Mouse (Mus musculus) testis, postnatal 10 days (tissue): ENCODE measurements at regions not wholly inside any gene's neighbourhood (a gene's known extent, or its start where the extent isn't known, plus 50 kb on each side); places are given as distances from the start of the nearest gene placed in this dataset.
A peak's percentile ranks its signal among the peaks of the same experiment; 100 is the strongest.

Experiments used
- DNase-seq: peaks from one replicate; pipeline ENCODE4 v3.0.0; 2021; ENCODE audit warnings: low spot score

DNA sequence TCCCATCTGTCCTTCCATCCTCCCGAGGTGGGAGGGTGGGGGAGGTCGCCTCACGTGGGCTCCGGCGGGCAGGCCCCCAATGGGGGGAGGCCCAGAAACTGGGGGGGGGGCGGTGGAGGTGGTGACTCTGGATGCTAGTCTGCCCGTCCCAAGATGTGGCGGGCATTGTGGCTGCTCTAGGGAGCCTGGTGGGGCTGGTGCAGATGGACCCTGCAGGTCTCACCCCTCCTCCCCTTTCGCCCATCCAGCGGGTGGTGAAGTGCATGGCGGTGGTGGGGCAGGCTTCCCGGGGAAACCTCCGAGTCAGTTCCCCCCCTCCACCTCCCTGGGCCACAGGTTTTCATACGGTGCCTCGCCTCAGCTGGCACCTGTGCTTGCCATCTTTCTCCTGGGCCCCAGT is 88.6 kb downstream of the Inhba start:
- DNase-seq: no peak

DNA sequence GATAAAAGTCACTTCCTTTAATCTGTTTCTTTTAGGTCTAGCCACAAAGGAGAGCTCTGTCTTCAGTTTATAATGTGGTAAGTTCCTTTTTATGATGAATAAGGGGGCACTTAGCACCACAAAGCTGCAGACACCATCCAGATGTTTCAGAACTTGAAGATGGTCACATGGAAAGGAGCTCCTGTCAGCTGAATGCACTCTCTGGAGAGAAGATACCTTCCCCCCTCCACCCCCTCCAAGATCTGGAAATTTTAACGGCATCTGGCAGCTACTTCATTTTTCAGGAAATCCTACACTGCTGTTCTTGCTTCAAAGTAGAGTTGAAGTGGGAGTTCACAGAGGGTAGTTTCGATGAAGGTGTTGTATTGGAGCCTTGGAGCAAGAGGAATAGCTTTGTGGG is 103.2 kb downstream of the Inhba start:
- DNase-seq: no peak

DNA sequence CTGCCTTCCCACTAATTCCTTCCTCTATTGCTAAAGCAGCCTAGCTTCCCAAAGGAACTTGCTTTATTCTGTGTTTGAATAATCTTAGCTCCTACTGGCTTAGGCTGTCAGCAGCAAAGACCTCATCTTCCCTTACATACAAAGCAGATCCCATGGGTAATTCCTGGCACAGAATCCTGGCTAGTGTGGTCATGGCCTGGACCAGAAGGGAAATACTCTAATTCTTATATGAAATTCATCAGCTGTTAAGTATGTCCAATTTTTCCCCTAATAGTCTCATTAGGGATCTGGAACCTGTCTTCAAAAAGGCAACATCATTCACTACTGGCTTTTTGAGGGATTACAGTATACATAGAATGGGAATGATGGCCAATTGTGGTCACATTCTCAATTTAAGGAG is 135.0 kb downstream of the Inhba start:
- no peak for DNase-seq

DNA sequence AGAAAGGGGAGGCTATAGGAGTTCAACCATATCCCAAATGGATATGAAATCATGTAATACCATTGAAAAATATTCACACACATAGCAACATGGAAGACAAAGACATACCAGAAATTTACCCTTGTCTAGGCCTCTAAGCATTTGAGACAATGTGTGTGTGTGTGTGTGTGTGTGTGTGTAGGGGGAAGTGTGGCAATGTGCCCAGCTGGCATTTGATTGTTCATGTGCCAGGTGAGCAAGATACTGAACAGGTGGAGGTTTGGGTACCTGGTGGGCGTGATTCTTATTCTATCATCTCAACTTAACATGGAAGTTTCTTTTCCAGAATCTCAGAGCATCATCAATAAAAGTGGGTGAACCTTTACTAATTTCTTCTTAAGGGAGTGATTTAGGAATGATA is 143.3 kb downstream of the Inhba start:
- no peak for DNase-seq

DNA sequence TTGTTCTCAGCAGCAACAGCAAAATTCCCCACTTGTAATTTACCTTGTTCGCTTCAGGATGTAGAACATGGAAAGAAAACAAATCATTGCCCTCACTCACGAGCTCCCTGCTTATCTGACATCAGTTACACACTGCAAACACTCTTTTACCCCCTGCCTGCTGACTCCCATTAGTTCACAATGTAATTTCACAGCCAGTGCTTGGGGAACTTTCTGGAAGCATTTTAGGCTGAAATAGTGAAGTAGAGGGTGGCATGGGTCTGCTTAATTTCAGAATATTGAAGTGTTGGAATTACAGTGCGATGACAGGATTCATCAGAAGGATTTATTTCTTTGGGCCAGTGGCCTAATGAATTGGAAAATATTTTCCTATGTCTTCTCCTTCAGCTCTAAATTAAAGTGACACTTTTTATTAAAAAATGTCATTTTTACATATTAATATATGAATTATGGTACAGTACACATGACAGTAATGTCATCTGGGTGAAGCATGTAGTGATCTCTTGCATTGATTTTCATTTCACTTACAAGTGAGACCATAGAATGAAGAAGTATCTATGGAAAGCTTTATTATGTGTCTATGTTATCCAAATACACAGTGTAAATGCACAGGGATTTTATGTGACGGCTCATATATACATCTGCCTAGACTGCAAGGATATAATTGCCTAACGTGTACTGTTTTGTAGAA is 153.7 kb downstream of the Inhba start:
- no peak for DNase-seq

DNA sequence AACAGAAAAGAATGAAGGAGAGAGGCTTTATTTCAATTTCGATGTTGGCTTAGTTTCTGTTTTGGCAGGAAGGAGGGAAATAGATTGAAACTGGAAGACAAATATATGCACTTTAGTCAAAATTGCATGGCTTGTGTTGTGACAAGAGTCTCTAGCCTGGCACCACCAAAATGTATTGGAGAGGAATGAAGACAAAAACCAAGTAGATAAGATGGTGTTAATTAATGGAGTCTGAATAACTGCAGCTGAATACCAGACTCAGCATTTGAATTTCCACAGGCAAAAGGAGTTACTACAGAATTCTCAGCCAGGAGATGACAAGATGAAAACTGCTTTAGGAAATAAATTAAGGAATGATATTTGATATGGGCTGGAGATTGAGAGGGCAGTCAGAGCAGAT is 185.0 kb downstream of the Inhba start:
- DNase-seq: no peak

DNA sequence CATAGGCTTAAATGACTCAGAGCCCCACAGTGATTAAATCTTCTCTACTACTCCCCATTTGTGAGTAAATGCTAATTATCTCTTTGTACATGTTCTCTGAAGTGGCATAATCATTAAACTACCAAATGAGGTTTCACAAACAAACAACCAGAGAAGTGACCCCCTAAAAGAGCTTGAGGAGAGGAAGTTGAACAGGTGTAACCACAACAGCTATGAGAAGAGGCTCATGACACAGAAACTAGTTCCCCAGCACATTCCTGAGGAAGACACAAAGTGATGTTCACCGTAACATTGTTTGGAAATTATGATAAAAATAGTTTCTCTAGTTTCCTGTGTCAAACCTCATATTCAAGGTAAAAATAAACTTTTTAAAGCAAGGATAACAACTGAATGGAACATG is 188.4 kb downstream of the Inhba start:
- no peak for DNase-seq

DNA sequence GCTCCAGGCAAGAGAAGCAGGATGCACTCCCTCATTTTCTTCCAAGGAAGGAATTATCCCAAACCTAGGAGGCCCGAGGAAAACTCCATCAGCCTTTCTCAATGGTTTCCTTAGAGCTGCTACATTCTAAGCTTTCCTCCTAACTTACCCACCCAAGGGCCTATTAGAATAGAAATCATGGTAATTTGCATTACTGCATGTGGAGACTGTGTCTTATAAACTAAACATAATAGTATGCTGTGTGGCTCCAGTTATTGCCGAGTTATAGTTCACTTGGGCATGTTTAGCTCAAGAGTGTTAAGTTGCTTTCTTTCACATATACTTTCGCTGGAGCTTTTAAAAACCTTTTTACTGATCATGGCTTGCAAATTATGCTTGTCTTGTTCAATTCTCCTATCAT is 191.5 kb downstream of the Inhba start:
- DNase-seq: no peak

DNA sequence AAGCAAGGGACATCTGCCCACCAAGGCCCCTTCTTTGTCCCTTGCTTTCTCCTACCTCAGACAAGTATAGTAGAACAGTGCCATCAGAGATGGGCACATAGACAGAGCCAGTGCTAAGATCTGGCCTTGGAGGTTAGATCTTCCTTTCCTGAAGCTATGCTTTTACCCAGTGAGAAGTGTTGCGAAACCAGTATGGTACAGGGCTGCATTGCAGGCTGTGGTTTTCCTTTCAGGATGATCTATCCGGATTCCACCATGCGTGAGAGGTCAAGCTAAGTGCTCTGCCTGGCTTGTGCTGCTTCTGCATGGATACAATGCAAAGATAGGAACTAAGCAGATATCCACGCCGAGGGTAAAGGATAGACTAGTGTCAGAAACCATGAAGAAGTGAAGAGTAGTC is 192.4 kb downstream of the Inhba start:
- no peak for DNase-seq

DNA sequence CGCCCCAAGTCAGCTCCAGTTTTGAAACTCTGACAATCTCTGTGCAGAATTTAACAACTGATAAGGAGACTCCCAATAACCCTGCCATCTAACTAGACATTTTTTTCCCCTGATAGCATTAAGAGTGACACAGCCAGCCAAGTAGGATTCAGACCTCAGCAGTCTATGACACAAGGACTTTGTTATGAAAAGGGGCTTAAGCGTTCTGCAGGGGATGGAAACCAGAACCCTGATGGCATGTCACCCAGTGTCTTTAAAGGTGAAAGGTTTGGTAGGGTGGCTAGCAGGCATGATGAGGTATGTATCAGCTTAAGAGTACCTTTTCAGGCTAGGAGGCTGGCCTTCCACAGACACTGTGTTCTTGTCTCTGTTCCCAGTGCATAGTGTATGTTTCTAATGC is 199.8 kb downstream of the Inhba start:
- DNase-seq: no peak

DNA sequence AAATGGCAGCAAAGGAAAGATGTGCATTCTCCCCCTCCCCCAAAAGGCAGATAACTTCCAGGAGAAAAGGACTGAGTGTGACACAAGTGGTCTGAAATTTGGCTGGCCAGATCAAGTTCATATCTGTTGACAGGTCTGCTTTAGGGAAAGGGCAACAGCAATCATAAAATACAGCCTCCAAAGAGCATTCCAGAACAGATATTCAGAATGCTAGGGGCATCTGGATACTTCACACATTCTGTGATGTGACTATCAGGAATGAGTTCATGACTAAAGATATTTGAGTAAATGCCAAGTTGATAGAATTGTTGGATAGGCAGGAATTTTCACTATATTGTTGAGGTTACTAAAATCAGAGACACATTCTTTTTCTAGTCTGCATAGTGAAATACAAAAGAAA is 208.2 kb downstream of the Inhba start:
- no peak for DNase-seq

DNA sequence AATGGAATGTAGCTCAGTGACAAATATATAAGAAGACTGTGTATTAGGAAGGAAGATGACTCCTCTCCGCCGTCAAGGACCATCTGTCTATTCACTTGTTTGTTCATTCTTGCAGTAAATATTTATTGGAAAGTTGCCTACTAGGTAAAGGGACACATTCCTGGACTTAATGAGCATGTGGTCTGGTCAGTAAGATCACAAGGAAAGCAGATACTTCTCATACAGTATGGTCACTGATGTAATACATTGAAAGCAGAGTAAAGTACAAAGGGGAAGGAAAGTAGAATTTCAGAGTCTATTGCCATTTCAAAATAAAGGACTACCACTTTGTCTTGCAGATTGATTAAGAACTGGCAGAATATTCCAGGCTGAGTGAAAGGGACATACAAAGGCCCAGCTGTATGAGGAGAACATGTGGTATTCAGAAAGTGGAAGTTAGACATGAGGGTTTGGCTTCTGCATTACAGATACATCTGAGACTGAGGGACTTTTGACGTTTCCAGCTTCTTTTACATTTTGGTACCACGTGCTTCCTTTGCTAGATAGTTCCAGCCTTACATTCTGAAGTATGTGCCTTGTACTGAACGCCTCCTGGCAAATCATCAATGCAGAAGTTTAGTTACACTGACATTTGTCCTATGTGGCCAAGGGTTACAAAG is 211.4 kb downstream of the Inhba start:
- no peak for DNase-seq

DNA sequence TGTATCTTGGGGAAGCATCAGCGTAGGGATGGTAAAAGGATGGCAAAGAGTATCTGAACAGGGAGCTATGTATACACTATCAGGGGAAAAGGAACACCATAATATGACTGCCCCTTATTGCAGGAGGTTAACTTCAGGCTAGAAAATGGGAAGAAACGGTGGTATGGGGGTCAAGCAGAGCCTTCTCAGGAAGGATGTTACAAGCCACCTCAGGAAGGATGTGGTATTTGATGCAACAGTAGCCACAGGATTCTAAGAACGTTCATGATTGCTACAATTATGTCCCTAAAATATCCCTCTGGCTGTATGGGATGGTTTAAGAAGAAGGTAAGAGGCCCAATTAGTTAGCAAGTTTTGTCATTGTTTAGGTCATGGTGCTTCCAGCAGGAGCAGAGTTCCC is 249.5 kb downstream of the Inhba start:
- DNase-seq: no peak

DNA sequence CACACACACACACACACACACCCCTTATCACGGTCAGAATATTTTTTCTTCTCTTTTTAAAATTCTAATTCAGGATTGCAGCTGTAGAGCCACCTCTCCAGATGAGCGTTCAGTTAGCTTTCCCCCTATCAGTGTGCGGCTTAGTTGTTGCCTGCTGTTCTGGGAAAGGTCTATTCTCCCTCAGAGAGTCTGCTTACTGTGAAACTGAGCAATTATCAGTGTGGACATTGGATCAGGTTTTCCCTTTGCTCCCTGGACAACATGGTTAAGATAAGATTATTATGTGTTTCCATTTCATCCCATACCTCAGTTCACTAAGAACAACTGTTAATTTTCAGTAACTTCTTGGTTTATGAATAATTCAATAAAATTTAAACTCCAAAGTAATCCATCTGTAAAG is 268.3 kb downstream of the Inhba start:
- no peak for DNase-seq

DNA sequence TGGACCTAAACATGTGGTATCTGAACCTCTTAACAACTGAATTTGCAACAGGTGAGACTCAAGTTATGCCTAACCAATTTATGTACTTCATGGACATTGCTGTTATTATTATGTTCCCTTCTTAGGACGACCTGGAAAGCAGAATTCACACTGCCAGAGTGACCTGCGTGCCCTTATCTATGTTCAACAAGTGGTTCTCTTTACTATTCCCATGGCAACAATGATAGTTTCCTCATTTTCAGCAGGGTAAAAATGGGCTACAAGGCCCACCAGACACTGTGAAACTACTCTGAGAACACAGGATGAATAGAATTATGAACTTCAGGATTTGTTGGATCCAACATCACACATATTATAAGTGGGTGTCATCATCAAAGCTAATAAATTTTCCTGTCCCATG is 269.1 kb downstream of the Inhba start:
- no peak for DNase-seq

DNA sequence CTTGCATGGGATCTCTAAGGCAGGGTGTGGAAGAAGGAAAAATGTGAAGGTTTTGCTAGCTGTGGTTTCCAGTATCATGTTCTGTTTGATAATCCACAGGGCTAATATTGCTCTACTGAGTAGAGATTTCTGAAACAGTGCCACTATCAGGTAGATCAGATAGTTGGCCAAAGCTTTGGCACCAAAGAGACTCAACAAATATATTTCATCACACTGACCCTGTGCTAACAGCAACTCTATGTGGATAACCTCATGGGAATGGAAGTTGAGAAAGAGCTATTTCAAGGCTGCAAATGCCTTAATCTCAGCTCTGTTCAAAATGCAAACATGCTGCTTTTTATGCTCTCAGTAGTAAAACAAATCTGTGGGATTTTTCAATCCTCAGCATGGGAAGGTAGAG is 270.1 kb downstream of the Inhba start:
- DNase-seq: no peak

DNA sequence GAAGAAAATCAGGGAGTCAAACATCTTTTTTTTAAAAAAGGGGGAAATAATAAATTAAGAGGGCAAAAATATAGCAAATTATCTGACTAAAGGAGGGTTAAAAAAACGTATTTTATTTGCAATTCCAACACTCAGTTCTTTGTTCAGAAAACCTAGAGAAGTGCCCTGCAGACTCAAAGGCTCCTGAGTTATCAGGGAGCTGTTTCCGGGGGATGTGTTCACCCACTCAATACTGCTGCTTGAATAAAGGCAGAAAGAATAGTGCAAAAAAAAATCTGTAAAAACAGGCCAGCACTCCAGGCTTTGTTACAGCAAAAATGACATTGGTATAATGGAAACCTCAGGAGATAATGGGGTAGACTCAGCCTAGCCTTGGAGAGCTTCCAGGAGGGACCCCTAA is 270.6 kb downstream of the Inhba start:
- no peak for DNase-seq

DNA sequence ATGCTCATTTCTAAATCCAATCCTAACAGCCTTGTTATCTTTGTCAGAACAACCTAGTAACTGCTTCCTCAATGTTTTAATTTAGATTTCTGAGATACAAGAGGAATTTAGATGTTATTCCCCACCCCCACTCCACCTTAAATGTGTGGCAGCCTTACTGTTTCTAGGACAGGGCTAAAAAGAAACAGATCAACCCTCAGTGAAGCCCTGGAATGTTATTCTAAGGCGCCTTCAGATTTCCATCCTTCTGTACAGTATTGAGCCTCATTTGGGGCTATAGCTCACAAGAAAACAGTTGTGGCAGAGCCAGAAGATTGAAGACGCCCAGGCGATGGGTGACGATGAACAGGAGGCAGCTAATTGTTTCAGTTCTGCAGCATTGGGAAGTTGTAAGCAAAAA is 271.7 kb downstream of the Inhba start:
- DNase-seq: no peak

DNA sequence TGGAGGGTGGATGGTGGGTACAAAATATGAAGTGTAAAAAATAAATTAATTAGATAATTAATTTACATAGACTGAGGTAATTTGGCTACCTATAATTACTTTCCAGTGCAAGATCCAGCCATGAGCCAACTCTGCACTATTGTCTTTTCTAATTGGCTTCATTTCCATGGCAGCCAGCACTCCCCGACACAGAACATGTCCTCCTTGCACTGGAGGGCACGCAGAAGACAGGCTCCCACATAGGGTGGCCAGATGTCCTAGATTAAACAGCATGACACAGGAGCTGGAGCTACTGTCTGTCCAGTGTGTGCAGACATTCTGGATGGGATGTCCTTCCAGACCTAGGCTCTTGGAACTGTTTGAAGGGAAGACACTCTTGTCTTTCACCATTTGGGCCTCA is 278.0 kb downstream of the Inhba start:
- DNase-seq: no peak

DNA sequence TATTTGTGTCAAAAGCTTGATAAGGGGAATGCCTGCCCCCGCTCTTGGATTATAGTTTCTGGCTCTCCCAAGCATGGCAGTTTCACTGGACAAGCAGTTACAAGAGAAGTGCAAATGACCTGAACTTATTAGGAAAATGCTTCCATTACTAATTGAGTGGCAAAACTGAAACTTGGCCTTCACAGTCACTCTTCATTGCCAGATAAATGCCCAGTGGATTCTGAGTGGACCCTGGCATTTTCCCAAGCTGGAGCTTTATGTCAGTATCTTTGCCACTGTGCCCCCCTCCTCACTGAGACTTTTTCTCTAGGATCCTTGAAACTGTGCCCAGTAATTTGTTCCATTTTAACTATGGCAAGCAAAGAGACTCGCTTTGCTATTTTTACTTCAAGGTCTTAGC is 279.1 kb downstream of the Inhba start:
- DNase-seq: peak; percentile 39

DNA sequence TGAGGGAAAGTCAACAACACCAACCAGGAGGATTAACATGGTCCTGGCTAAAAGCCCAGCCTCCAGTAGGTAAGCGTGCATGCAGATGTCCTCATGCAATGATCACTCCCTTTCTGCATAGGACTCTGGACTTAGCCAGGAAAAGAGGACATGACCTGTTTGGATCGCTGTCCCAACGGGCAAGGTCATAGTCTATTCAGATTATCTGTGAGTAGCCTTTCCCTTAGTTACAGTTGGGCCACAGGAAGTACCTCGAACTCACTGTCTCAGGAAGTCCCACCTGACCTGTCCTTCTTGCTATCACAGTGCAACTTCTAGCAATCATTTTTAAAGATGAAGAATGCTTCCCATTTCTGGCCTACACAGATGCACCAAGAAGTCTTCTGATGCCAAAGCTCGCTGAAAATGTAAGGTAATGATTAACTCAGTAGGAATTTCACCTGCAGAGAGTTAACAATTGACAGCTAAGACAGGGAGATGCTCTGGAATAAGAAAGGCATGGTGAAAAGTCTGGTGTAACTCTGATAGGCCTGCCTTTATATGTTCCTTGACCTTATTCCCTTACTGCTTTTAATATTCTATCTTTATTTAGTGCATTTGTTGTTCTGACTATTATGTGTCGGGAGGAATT is 280.1 kb downstream of the Inhba start:
- DNase-seq: no peak

DNA sequence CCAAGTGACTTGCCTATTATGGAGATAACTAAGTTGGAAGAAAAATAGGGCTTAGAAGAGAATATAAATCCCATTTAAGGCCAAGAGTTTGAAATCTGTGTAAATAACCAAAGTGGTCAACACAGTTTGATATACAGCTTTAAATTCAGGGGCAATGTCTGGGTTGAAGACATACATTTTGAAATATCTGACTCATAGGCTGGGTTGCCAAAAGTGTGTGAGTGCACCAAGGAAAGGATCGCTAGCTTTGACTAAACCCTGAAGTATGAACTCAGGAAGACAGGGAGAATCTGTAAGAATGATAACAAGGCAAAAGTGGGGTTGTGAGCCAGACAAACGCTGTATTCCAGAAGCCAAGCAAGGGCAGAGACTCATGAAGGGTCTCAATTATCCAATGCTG is 288.1 kb downstream of the Inhba start:
- no peak for DNase-seq

DNA sequence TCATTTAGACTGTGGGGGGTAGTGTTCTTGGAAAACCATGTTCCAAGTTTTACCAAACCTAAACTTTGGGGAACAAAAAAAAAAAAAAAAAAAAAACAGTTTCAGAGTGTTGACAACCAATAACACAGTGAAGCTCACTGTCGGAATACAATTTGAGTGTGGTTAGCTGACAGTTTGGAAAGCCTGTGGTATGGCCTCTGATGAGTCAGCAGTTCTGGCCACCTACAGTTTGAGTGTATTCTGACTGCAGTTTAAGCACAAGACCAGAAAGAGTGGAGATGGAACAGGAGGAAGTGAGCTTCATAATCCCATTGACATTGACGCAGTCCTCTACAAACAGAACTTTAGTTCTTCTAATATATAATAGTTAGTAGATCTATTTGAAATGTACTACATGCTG is 303.0 kb downstream of the Inhba start:
- no peak for DNase-seq

DNA sequence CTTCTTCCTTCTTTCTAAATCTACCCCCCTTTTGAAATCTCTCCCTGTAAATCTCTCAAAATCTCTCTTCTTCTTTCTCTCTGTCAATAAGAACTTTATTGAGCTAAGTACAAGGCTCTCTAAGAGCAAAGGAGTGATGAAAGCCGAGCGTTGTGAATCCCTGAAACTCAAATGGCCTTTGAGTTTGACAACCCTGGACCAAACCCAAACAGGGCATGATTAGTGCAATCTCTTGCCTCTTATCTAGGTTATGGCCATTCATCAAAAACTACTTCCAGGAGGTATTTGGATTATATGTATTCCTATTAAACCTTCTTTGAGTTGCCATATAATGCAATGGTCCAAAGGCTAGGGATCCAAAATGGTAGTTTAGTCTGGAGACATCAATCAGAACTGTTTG is 304.0 kb downstream of the Inhba start:
- no peak for DNase-seq
